Mouse (Mus musculus) liver, embryonic 13.5 days (tissue): ENCODE data around the gene Mnat1. TPM values are rescaled to one million over a fixed set of nuclear protein-coding genes. Genes with fewer than 3 reads are reported as not detected.

Source experiments
- ATAC-seq: fragments of 200-750 bp; cut with Nextera tagmentation; 2 replicates; pipeline ENCODE4 v1.8.0; 2017; ENCODE audit warnings: low read depth, mild to moderate bottlenecking, moderate number of reproducible peaks, moderate library complexity
- DNase-seq: peaks from one replicate; pipeline ENCODE4 v3.0.0; 2022
- H3K27ac ChIP-seq: fragments of 300-500 bp; sonication (generic); 2 replicates; pipeline ENCODE4 v1.5.1; 2015; ENCODE audit warnings: moderate library complexity, mild to moderate bottlenecking, inconsistent platforms
- H3K27me3 ChIP-seq: fragments of 300-500 bp; sonication (generic); 2 replicates; pipeline ENCODE4 v1.6.1; 2015; ENCODE audit warnings: mild to moderate bottlenecking, inconsistent platforms
- H3K36me3 ChIP-seq: fragments of 300-500 bp; sonication (generic); 2 replicates; pipeline ENCODE4 v1.6.1; 2015; ENCODE audit warnings: mild to moderate bottlenecking, inconsistent platforms
- H3K4me1 ChIP-seq: fragments of 300-500 bp; sonication (generic); replicated peaks from 2 replicates; pipeline ENCODE4 v1.6.1; 2015; ENCODE audit warnings: inconsistent platforms
- H3K4me2 ChIP-seq: fragments of 300-500 bp; sonication (generic); 2 replicates; pipeline ENCODE4 v1.6.1; 2015; ENCODE audit warnings: inconsistent platforms, mild to moderate bottlenecking, moderate library complexity
- H3K4me3 ChIP-seq: fragments of 300-500 bp; sonication (generic); replicated peaks from 2 replicates; pipeline ENCODE4 v1.5.1; 2015; ENCODE audit warnings: mild to moderate bottlenecking, inconsistent platforms
- H3K9ac ChIP-seq: fragments of 300-500 bp; sonication (generic); 2 replicates; pipeline ENCODE4 v1.6.1; 2015; ENCODE audit warnings: mild to moderate bottlenecking, inconsistent platforms
- H3K9me3 ChIP-seq: fragments of 300-500 bp; sonication (generic); replicated peaks from 2 replicates; pipeline ENCODE4 v1.6.1; 2016; ENCODE audit warnings: inconsistent platforms
- WGBS: fragments of 180-500 bp; shearing (Covaris S2); methylation state at CpG from one replicate; pipeline ENCODE4 v1.1.7; 2015; ENCODE audit not compliant: insufficient replicate concordance; 5-methylcytosine and 5-hydroxymethylcytosine counted together
- polyA plus RNA-seq: library from polyadenylated mRNA; unstranded; fragments of >200 nt; fragmentation: Nextera tagmentation; extraction: Ambion mirVana; gene quantifications from 2 replicates; pipeline ENCODE4 v1.2.1, GENCODE M21; 2015

Gene Mnat1
- polyA plus RNA-seq, 1 experiment from 2014 or later, result 11.9 TPM

- Histone ChIP-seq H3K4me1 (peaks cover 39% of the 10 kb centered on the region), H3K9me3 (no peaks in the 10 kb centered on the region), H3K4me2 (peak within 1 kb of the TSS; percentile 83), H3K9ac (peak within 1 kb of the TSS; percentile 82), H3K36me3 (peaks cover 21% of the 10 kb centered on the region), H3K4me3 (peak within 1 kb of the TSS; percentile 82), H3K27ac (peak within 1 kb of the TSS; percentile 66), H3K27me3 (no peaks in the 10 kb centered on the region)
- under 1% methylated on average over 53 of the region's 53 CpGs for WGBS
- peak; percentile 84 for DNase-seq
- ATAC-seq, result peak; percentile 97
These were observed 163.0 kb downstream of the Mnat1 start, which contains the start of the genes Trmt5 and Slc38a6 for GRCm38 (mm10) chr12:73286287-73287092. Gene Trmt5 (minus strand): TSS chr12:73286710. Gene Slc38a6 (plus strand): TSS chr12:73286779.

- H3K4me1 ChIP-seq, result peaks cover 39% of the 10 kb centered on the region
- H3K4me2 ChIP-seq, result peak overlapping the region; percentile 83
- no peak overlapping the region for H3K9ac ChIP-seq
- no peaks in the 10 kb centered on the region for H3K27me3 ChIP-seq
- DNase-seq, result no peak
- no peak overlapping the region for H3K27ac ChIP-seq
- no peaks in the 10 kb centered on the region for H3K9me3 ChIP-seq
- peak overlapping the region; percentile 82 for H3K4me3 ChIP-seq
- no peak for ATAC-seq
- WGBS, result 44% methylated on average over 8 of the region's 8 CpGs
- peaks cover 10% of the 10 kb centered on the region for H3K36me3 ChIP-seq
These were observed 164.1 kb downstream of the Mnat1 start for GRCm38 (mm10) chr12:73287609-73288008.

- H3K4me1 ChIP-seq, result peaks cover 38% of the 10 kb centered on the region
- no peaks in the 10 kb centered on the region for H3K27me3 ChIP-seq
- no peak overlapping the region for H3K4me2 ChIP-seq
- H3K9ac ChIP-seq, result no peak overlapping the region
- no peaks in the 10 kb centered on the region for H3K9me3 ChIP-seq
- no peak overlapping the region for H3K27ac ChIP-seq
- DNase-seq, result no peak
- H3K36me3 ChIP-seq, result peaks cover 8% of the 10 kb centered on the region
- no peak for ATAC-seq
- 74% methylated on average over 3 of the region's 3 CpGs for WGBS
- no peak overlapping the region for H3K4me3 ChIP-seq
These were observed 165.1 kb downstream of the Mnat1 start for GRCm38 (mm10) chr12:73288626-73289025.

GRCm38 (mm10) chr12:73294884-73295283, 171.4 kb downstream of the Mnat1 start:
- Histone ChIP-seq H3K9me3 (no peaks in the 10 kb centered on the region), H3K27ac (no peak overlapping the region), H3K4me1 (no peaks in the 10 kb centered on the region; the same call in 1 of the 2 replicates), H3K27me3 (no peaks in the 10 kb centered on the region), H3K9ac (no peak overlapping the region), H3K4me3 (no peak overlapping the region), H3K36me3 (no peaks in the 10 kb centered on the region), H3K4me2 (no peak overlapping the region)
- DNase-seq (no peak), ATAC-seq (no peak)

GRCm38 (mm10) chr12:73295505-73296140, 172.1 kb downstream of the Mnat1 start:
- WGBS, result 71% methylated on average over 11 of the region's 11 CpGs
- ATAC-seq (no peak), DNase-seq (no peak)
- Histone ChIP-seq H3K27ac (no peak overlapping the region), H3K9me3 (no peaks in the 10 kb centered on the region), H3K4me2 (no peak overlapping the region), H3K36me3 (no peaks in the 10 kb centered on the region), H3K4me1 (no peaks in the 10 kb centered on the region; the same call in 1 of the 2 replicates), H3K4me3 (no peak overlapping the region), H3K9ac (no peak overlapping the region), H3K27me3 (no peaks in the 10 kb centered on the region)

- no peak for ATAC-seq
- DNase-seq, result no peak
- Histone ChIP-seq H3K9me3 (no peaks in the 10 kb centered on the region), H3K4me2 (no peak overlapping the region), H3K27me3 (no peaks in the 10 kb centered on the region), H3K4me1 (no peaks in the 10 kb centered on the region; the same call in 1 of the 2 replicates), H3K9ac (no peak overlapping the region), H3K4me3 (no peak overlapping the region), H3K27ac (no peak overlapping the region), H3K36me3 (no peaks in the 10 kb centered on the region)
- WGBS, result 81% methylated on average over 5 of the region's 5 CpGs
These were observed 175.1 kb downstream of the Mnat1 start for GRCm38 (mm10) chr12:73298621-73299020.

GRCm38 (mm10) chr12:73300531-73300930, 177.0 kb downstream of the Mnat1 start:
- H3K27ac ChIP-seq, result no peak overlapping the region
- no peaks in the 10 kb centered on the region for H3K4me1 ChIP-seq
- H3K4me3 ChIP-seq, result no peak overlapping the region
- H3K27me3 ChIP-seq, result no peaks in the 10 kb centered on the region
- no peak overlapping the region for H3K9ac ChIP-seq
- H3K9me3 ChIP-seq, result no peaks in the 10 kb centered on the region
- ATAC-seq, result no peak
- H3K4me2 ChIP-seq, result no peak overlapping the region
- 62% methylated on average over 2 of the region's 2 CpGs for WGBS
- no peak for DNase-seq
- H3K36me3 ChIP-seq, result no peaks in the 10 kb centered on the region

- no peaks in the 10 kb centered on the region for H3K4me1 ChIP-seq
- no peak overlapping the region for H3K4me2 ChIP-seq
- WGBS, result 63% methylated on average over 4 of the region's 4 CpGs
- no peaks in the 10 kb centered on the region for H3K9me3 ChIP-seq
- no peaks in the 10 kb centered on the region for H3K36me3 ChIP-seq
- H3K4me3 ChIP-seq, result no peak overlapping the region
- no peaks in the 10 kb centered on the region for H3K27me3 ChIP-seq
- ATAC-seq (no peak), DNase-seq (no peak)
- H3K27ac ChIP-seq, result no peak overlapping the region
- H3K9ac ChIP-seq, result no peak overlapping the region
These were observed 181.1 kb downstream of the Mnat1 start for GRCm38 (mm10) chr12:73304636-73305035.

- Histone ChIP-seq H3K27me3 (no peaks in the 10 kb centered on the region), H3K4me3 (no peak overlapping the region), H3K27ac (no peak overlapping the region), H3K36me3 (no peaks in the 10 kb centered on the region), H3K9me3 (no peaks in the 10 kb centered on the region), H3K4me2 (no peak overlapping the region), H3K9ac (no peak overlapping the region), H3K4me1 (no peaks in the 10 kb centered on the region)
- WGBS, result 78% methylated on average over 4 of the region's 4 CpGs
- ATAC-seq, result no peak
- DNase-seq, result no peak
These were observed 184.2 kb downstream of the Mnat1 start for GRCm38 (mm10) chr12:73307750-73308149.

GRCm38 (mm10) chr12:73308711-73309110, 185.2 kb downstream of the Mnat1 start:
- Histone ChIP-seq H3K36me3 (no peaks in the 10 kb centered on the region), H3K4me3 (no peak overlapping the region), H3K9ac (no peak overlapping the region), H3K9me3 (no peaks in the 10 kb centered on the region), H3K27ac (no peak overlapping the region), H3K4me1 (no peaks in the 10 kb centered on the region), H3K4me2 (no peak overlapping the region), H3K27me3 (no peaks in the 10 kb centered on the region)
- 74% methylated on average over 2 of the region's 2 CpGs for WGBS
- no peak for DNase-seq
- ATAC-seq, result no peak

- Histone ChIP-seq H3K36me3 (0 out of 2 replicates have a peak, but pooled peaks cover 6% of the 10 kb centered on the region), H3K27me3 (no peaks in the 10 kb centered on the region), H3K9ac (no peak overlapping the region), H3K4me3 (no peak overlapping the region), H3K9me3 (no peaks in the 10 kb centered on the region), H3K27ac (no peak overlapping the region), H3K4me1 (no peaks in the 10 kb centered on the region), H3K4me2 (no peak overlapping the region)
- 59% methylated on average over 7 of the region's 7 CpGs for WGBS
- ATAC-seq (no peak), DNase-seq (no peak)
These were observed 194.5 kb downstream of the Mnat1 start for GRCm38 (mm10) chr12:73317706-73318686.
